Mouse (Mus musculus): ENCODE results near the gene Slc16a6. TPM values are rescaled to one million over a fixed set of nuclear protein-coding genes. Genes with fewer than 3 reads are reported as not detected.

Slc16a6 gene
- total and polyA plus RNA-seq, 3 experiments = 14.1 to 24.2 (median 20.9) TPM

DNA sequence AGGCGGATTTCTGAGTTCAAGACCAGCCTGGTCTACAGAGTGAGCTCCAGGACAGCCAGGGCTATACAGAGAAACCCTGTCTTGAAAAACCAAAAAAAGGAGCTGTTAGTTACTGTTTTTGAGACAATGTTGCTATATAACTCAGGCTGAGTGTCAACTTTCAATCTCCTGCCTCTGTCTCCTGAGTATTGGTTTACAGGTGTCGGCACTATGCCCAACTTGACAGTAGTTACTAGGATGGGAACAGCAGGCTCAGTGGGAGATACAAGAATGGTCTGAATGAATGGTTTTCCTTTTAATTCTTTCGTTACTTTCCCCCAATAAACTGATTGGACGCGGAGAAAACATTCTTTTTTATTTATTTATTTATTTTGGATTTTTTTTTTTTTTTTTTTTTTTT, 46.0 kb downstream of the Slc16a6 start:
- dilution Hi-C loops (cut with MboI; ENCODE audit: extremely low pct_ligation_motif_present, extremely low pct_unique_long_range_greater_than_20kb, low sequenced_read_pairs) = no loop called here
- peak overlapping the region; percentile 89 for H3K4me2 ChIP-seq (ENCODE audit: insufficient read depth, low read depth, poor library complexity, severe bottlenecking)

DNA sequence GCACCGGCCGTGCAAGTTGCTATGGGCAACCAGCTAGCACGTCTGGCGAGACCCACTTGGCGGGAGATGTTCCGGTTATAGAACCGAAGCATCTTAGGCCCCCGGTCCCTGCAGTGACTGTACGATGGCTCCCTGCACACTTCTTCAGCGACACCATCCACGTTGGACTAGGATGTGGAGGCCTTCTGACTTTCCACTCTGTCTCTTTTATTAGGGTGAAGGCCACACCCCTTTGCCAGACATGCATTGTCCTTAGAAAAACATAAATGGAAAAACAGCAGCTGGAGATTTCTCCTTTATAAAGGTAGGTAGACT, 47.2 kb downstream of the Slc16a6 start:
- in situ Hi-C loops (cut with MboI; ENCODE audit: low pct_ligation_motif_present, low pct_unique_long_range_greater_than_20kb, low sequenced_read_pairs) = loop anchor here (5.0 kb wide), 1 partner anchor 94 kb away; no protein-coding TSS in a partner anchor

More for the DNA sequence above, 46.0 kb downstream of the Slc16a6 start:
- H3K4me1 ChIP-seq (ENCODE audit: control insufficient read depth in 1 of 2, insufficient read depth in 2 of 2) = peaks cover 18 to 41% of the 10 kb centered on the region in 2 experiments
- H3K9me3 ChIP-seq (replicated peaks; ENCODE audit: low read length) = peaks cover 4% of the 10 kb centered on the region
- TF ChIP-seq ZNF384 (IDR thresholded peaks at IDR 0.05; ENCODE audit: low read depth, low read length) (peak; percentile 71; the same call in 1 of the 2 replicates), IRF4 (IDR thresholded peaks at IDR 0.05; ENCODE audit: low read depth, low read length) (no peak)
- in situ Hi-C loops (cut with MboI; ENCODE audit: low pct_ligation_motif_present, low pct_unique_long_range_greater_than_20kb, low sequenced_read_pairs) = loop anchor here (5.0 kb wide), 1 partner anchor 95 kb away; no protein-coding TSS in a partner anchor
- peak overlapping the region; percentile 76; the same call in 1 of the 2 replicates for H3K9ac ChIP-seq (ENCODE audit: insufficient read depth, low read depth)
- H3K27me3 ChIP-seq (replicated peaks) = no peaks in the 10 kb centered on the region
- DNase-seq (ENCODE audit: extremely low read depth) = no peak
- no peak overlapping the region for H3K27ac ChIP-seq (ENCODE audit: insufficient read depth, low read depth)
- H3K4me3 ChIP-seq (replicated peaks in 1 of 3; ENCODE audit: low read depth in 2 of 3, low read length in 2 of 3, poor library complexity in 1 of 3) = no peak overlapping the region
- H3K79me2 ChIP-seq (replicated peaks; ENCODE audit: control insufficient read depth, extremely low read depth, insufficient read depth, poor library complexity, severe bottlenecking) = no peaks in the 10 kb centered on the region; the same call in 1 of the 2 replicates
- H3K36me3 ChIP-seq (replicated peaks in 1 of 2; ENCODE audit: control insufficient read depth in 1 of 2, insufficient read depth in 1 of 2, low read length in 1 of 2) = peaks cover 18 to 25% of the 10 kb centered on the region in 2 experiments

DNA sequence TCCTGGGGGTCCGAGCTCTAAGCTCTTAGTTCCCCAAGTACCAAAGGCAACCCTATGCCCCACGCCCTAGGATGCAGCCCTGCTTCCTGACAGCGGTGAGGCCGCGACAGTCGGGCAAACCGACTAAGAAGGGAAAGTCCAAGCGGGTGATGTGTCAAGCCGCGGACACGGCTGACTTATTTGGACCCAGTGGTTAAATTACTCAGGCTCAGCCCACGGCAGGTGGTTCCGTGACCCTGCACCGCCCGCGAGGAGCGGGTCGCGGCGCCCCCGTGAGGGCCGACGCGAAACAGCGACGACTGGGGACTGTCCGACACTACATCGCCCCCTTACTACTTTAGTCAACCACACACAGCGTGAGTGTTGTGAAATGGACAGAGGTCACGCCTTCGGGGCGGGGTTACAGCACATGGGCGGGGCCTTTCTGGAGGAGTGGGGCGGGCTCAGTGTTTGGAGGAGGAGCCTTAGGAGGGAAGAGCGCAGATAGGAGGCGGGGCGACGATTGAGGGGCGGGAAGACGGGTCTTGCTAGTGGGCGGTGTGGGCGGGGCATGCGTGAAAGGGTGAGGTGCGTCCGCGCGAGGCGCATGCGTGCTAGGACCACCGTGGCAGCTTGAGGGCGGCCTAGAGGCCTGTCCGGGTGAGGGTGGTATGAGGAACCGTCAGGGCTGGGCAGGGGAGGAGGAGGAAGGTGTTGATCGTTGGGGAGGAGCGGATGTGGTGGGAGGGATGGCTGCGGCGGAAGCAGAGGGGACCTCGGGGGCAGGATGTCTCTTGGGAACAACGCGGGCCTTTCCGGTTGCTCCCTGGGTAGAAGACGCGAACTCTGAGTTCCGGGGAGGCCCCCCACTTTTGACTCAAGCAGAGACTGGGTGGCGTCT, 47.8 kb downstream of the Slc16a6 start, which contains the start of gene Amz2:
Gene Amz2 (plus strand): TSS at position 555 of the 880 bp plus-strand sequence.
- dilution Hi-C loops (cut with MboI; ENCODE audit: extremely low pct_ligation_motif_present, extremely low pct_unique_long_range_greater_than_20kb, low sequenced_read_pairs) = no loop called here
- TF ChIP-seq RAD21 (IDR thresholded peaks at IDR 0.05; ENCODE audit: low read depth, low read length) = peak; percentile 98
- no peak; the same call in 1 of the 2 replicates for TF ChIP-seq ZKSCAN1 (IDR thresholded peaks at IDR 0.05; ENCODE audit: borderline replicate concordance, low read depth, low read length)
- peak; percentile 96 for TF ChIP-seq MEF2A (IDR thresholded peaks at IDR 0.05; ENCODE audit: borderline replicate concordance, low read depth, low read length)
- peak; percentile 82 for TF ChIP-seq JUND (conservative IDR thresholded peaks at IDR 0.05; ENCODE audit: low read depth, low read length)
- peak; percentile 70; the same call in 1 of the 2 replicates for TF ChIP-seq ZNF384 (IDR thresholded peaks at IDR 0.05; ENCODE audit: low read depth, low read length)
- TF ChIP-seq NRF1 (IDR thresholded peaks at IDR 0.05; ENCODE audit: low read depth, low read length) = peak; percentile 98
- TF ChIP-seq IRF4 (IDR thresholded peaks at IDR 0.05; ENCODE audit: low read depth, low read length) = peak; percentile 98
- peak; percentile 95 for TF ChIP-seq EP300 (IDR thresholded peaks at IDR 0.05; ENCODE audit: low read length)
- TF ChIP-seq POLR2AphosphoS2 (IDR thresholded peaks at IDR 0.05; ENCODE audit: low read depth, low read length) = no peak
- peak; percentile 99 for TF ChIP-seq ETS1 (conservative IDR thresholded peaks at IDR 0.05; ENCODE audit: low read depth, low read length)
- peak; percentile 86; the same call in 1 of the 2 replicates for TF ChIP-seq KAT2A (IDR thresholded peaks at IDR 0.05; ENCODE audit: insufficient replicate concordance, low read length)
- peak; percentile 77 for TF ChIP-seq MXI1 (IDR thresholded peaks at IDR 0.05; ENCODE audit: low read depth, low read length)
- TF ChIP-seq CHD1 (IDR thresholded peaks at IDR 0.05; ENCODE audit: low read depth, low read length) = no peak
- TF ChIP-seq PAX5 (IDR thresholded peaks at IDR 0.05; ENCODE audit: low read length) = no peak
- TF ChIP-seq USF1 (IDR thresholded peaks at IDR 0.05; ENCODE audit: low read depth, low read length) = peak; percentile 18; the same call in 1 of the 2 replicates
- peak; percentile 81 for TF ChIP-seq ZC3H11A (IDR thresholded peaks at IDR 0.05; ENCODE audit: low read depth, low read length)
- peak; percentile 51 for TF ChIP-seq NELFE (IDR thresholded peaks at IDR 0.05; ENCODE audit: low read depth, low read length)
- TF ChIP-seq SIN3A (IDR thresholded peaks at IDR 0.05; ENCODE audit: low read length) = peak; percentile 80
- TF ChIP-seq MAX (IDR thresholded peaks at IDR 0.05; ENCODE audit: low read length) = peak; percentile 75

More for the DNA sequence above, 47.2 kb downstream of the Slc16a6 start:
- Histone ChIP-seq H3K9me3 (replicated peaks; ENCODE audit: low read length) (peaks cover 9% of the 10 kb centered on the region), H3K4me2 (ENCODE audit: insufficient read depth, low read depth, poor library complexity, severe bottlenecking) (peak overlapping the region; percentile 89; the same call in 1 of the 2 replicates), H3K27me3 (replicated peaks) (no peaks in the 10 kb centered on the region), H3K27ac (ENCODE audit: insufficient read depth, low read depth) (peak overlapping the region; percentile 82), H3K79me2 (replicated peaks; ENCODE audit: control insufficient read depth, extremely low read depth, insufficient read depth, poor library complexity, severe bottlenecking) (no peaks in the 10 kb centered on the region; the same call in 1 of the 2 replicates), H3K4me3 (replicated peaks in 1 of 3; ENCODE audit: low read depth in 2 of 3, low read length in 2 of 3, poor library complexity in 1 of 3) (peak overlapping the region; percentile 57 to 77 (median 70)), H3K9ac (ENCODE audit: insufficient read depth, low read depth) (peak overlapping the region; percentile 76), H3K4me1 (ENCODE audit: control insufficient read depth in 1 of 2, insufficient read depth in 2 of 2) (peaks cover 15 to 36% of the 10 kb centered on the region in 2 experiments), H3K36me3 (replicated peaks in 1 of 2; ENCODE audit: control insufficient read depth in 1 of 2, insufficient read depth in 1 of 2, low read length in 1 of 2) (peaks cover 16 to 22% of the 10 kb centered on the region in 2 experiments)
- no peak for DNase-seq (ENCODE audit: extremely low read depth)
- no peak for TF ChIP-seq HCFC1 (IDR thresholded peaks at IDR 0.05; ENCODE audit: low read depth, low read length)
- TF ChIP-seq ZMIZ1 (IDR thresholded peaks at IDR 0.05; ENCODE audit: low read depth, low read length) = no peak
- TF ChIP-seq TBP (conservative IDR thresholded peaks at IDR 0.05; ENCODE audit: low read depth, low read length) = peak; percentile 85
- TF ChIP-seq MXI1 (IDR thresholded peaks at IDR 0.05; ENCODE audit: low read depth, low read length) = peak; percentile 92
- no peak for TF ChIP-seq MEF2A (IDR thresholded peaks at IDR 0.05; ENCODE audit: borderline replicate concordance, low read depth, low read length)
- peak; percentile 16; the same call in 1 of the 2 replicates for TF ChIP-seq SIN3A (IDR thresholded peaks at IDR 0.05; ENCODE audit: low read length)
- dilution Hi-C loops (cut with MboI; ENCODE audit: extremely low pct_ligation_motif_present, extremely low pct_unique_long_range_greater_than_20kb, low sequenced_read_pairs) = no loop called here

More for the DNA sequence above, 47.8 kb downstream of the Slc16a6 start, which contains the start of gene Amz2:
- Histone ChIP-seq H3K79me2 (replicated peaks; ENCODE audit: control insufficient read depth, extremely low read depth, insufficient read depth, poor library complexity, severe bottlenecking) (no peaks in the 10 kb centered on the region; the same call in 1 of the 2 replicates), H3K4me2 (ENCODE audit: insufficient read depth, low read depth, poor library complexity, severe bottlenecking) (peak within 1 kb of the TSS; percentile 89), H3K9ac (ENCODE audit: insufficient read depth, low read depth) (peak within 1 kb of the TSS; percentile 76), H3K36me3 (replicated peaks in 1 of 2; ENCODE audit: control insufficient read depth in 1 of 2, insufficient read depth in 1 of 2, low read length in 1 of 2) (peaks cover 14 to 20% of the 10 kb centered on the region in 2 experiments), H3K4me1 (ENCODE audit: control insufficient read depth in 1 of 2, insufficient read depth in 2 of 2) (peaks cover 17 to 41% of the 10 kb centered on the region in 2 experiments; a peak in 3 of 4 replicates), H3K9me3 (replicated peaks; ENCODE audit: low read length) (peaks cover 9% of the 10 kb centered on the region), H3K27me3 (replicated peaks) (no peaks in the 10 kb centered on the region), H3K27ac (ENCODE audit: insufficient read depth, low read depth) (peak within 1 kb of the TSS; percentile 82), H3K4me3 (replicated peaks in 1 of 3; ENCODE audit: low read depth in 2 of 3, low read length in 2 of 3, poor library complexity in 1 of 3) (peak within 1 kb of the TSS; percentile 57 to 77 (median 70))
- peak; percentile 100 for DNase-seq (ENCODE audit: extremely low read depth)
- in situ Hi-C loops (cut with MboI; ENCODE audit: low pct_ligation_motif_present, low pct_unique_long_range_greater_than_20kb, low sequenced_read_pairs) = loop anchor here (5.0 kb wide), 1 partner anchor 93 kb away; no protein-coding TSS in a partner anchor
